Mouse (Mus musculus): ENCODE measurements at regions not wholly inside any gene's neighbourhood (a gene's known extent, or its start where the extent isn't known, plus 50 kb on each side); places are given as distances from the start of the nearest gene placed in this dataset.

DNA sequence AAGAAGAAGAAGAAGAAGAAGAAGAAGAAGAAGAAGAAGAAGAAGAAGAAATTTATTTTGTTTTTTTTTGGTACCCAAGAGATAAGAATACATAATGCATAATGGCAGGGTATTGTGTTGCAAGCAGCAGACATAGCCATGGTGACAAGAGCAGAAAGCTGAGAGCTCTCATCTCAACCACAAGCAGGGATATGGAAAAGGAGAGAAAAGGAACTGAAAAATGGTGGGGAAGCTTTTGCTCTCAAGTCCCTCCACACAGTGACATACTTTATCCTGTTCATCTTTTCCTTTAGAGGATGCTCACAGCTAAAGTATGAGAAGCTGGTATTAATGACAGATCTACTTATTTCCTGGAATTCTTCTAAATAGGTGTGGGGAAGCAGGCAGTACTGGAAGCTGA is 115.2 kb upstream of the Pik3r1 start:
- no peak for DNase-seq (ENCODE audit: low spot score in 2 of 2)

- no peak for DNase-seq (ENCODE audit: low spot score in 2 of 2)
Measured at GRCm38 (mm10) chr13:101884752-101885151, 116.7 kb upstream of the Pik3r1 start.

- DNase-seq (ENCODE audit: low spot score in 2 of 2): no peak
Measured at GRCm38 (mm10) chr13:101891473-101891872, 123.5 kb upstream of the Pik3r1 start.

DNA sequence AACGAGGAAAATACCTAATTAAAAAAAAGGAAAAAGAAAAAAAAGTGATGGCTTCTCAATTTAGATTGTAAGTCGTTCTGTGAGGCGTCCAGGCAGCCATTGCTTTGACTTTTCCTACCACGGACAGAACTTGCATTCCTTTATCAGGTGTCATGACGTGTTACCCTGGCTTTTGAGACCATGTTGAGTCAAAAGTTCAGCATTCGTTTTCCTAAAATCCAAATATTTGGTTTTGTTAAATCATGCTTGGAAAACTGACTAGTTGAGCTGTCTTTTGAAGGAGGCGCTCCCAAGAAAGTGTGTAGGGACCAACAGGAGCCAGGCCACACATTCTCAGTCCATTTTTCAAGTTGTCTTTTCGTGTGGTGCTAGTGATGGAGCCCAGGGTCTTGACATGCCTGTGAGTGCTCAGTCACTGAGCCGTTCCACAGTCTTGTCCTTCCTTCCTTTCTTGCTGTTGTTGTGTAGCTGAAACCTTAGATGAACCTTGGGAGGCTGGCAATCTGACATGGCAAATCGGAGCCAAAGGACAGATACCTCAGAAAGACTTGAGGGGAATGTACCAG is 125.1 kb upstream of the Pik3r1 start:
- DNase-seq (ENCODE audit: low spot score in 2 of 2): no peak

DNA sequence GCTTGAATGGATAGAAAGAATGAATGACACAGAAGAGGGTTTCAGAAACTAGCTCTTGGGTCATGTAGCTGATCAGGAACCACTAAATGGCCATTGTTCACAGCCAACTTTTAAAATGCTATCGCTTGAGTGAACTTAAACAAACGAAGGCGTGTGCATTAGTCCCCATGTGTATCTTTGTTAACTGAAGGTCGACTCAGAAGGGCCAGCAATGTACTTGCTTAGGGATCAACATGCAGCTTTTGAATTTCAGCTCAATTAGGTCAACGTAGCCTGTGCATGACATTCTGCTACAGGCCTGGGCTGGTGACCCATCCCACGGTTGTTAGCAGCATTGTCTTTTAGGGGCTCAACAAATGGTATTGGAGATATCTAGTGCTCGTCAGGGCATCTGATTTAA is 127.1 kb upstream of the Pik3r1 start:
- no peak for DNase-seq (ENCODE audit: low spot score in 2 of 2)

DNA sequence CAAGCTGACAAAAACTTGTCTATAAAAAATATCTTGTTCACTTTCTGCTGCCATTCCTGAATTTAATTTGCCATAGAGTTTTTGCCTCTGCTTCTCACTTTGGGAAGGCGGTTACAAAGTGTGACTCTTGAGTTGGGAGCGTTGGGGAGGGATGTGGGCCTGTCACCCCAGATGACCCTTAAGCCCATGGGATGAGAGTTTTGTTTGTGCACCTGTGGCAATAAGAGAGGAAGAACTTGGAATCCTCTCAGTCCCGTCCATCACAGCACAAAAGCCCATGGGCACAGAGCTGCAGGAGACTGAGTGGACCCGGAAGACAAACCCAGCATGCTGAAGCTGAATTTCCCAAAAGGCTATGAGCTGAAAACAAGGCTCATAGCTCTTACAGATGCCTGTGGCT is 127.7 kb upstream of the Pik3r1 start:
- DNase-seq (ENCODE audit: low spot score in 2 of 2): no peak

- DNase-seq (ENCODE audit: low spot score in 2 of 2): no peak
Measured at GRCm38 (mm10) chr13:101896946-101897345, 128.9 kb upstream of the Pik3r1 start.

DNA sequence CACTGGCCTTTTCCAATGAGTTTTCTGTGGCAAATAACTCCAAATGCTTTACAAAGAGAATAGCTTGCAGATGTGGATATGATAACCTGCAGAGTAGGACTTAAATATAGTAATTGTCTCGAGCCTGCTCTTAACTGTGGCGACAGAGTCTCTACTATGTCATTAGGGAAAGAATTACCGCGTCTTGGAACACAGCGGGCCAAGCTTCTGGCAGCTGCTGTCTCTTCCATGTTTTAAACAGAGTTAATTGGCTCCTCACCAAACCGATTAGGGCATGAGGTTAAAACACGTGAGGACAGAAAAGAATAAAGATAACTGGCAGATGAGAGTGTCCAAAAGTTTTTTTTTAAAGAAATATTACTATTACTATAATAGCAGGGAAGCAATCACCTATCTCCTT is 134.2 kb upstream of the Pik3r1 start:
- DNase-seq (ENCODE audit: low spot score in 2 of 2): no peak

GRCm38 (mm10) chr13:101905909-101906676 is 138.1 kb upstream of the Pik3r1 start:
- DNase-seq (ENCODE audit: low spot score in 2 of 2): peak; percentile 51 to 79

DNA sequence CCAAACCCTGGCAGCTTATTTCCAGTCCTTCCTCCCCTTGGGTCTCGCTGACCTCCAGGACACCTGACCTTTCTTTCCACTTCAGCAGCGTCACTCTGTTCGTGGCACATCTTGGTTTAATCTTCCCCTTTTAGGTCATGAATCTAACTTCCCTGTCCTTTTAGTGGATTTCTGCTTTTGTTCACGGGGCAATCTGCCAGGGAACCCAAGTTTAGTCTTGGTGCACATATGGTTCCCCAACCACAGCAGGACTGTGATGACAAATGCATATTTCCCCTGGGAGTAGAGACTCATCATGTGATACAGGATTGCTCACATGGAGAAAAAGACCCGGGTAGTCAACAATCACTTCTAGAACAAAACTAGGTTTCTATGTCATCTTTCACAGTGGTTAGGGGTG is 141.0 kb upstream of the Pik3r1 start:
- DNase-seq (ENCODE audit: low spot score in 2 of 2): peak; percentile 47 to 51

- DNase-seq (ENCODE audit: low spot score in 2 of 2): no peak
Measured at GRCm38 (mm10) chr13:101910687-101911086, 142.7 kb upstream of the Pik3r1 start.

GRCm38 (mm10) chr13:101914132-101914531 is 146.1 kb upstream of the Pik3r1 start:
- no peak for DNase-seq (ENCODE audit: low spot score in 2 of 2)

GRCm38 (mm10) chr13:101914691-101915541 is 146.9 kb upstream of the Pik3r1 start:
- DNase-seq (ENCODE audit: low spot score in 2 of 2): peak; percentile 47 to 78

GRCm38 (mm10) chr13:101915542-101915941 is 147.5 kb upstream of the Pik3r1 start:
- peak; percentile 45 to 67 for DNase-seq (ENCODE audit: low spot score in 2 of 2)

DNA sequence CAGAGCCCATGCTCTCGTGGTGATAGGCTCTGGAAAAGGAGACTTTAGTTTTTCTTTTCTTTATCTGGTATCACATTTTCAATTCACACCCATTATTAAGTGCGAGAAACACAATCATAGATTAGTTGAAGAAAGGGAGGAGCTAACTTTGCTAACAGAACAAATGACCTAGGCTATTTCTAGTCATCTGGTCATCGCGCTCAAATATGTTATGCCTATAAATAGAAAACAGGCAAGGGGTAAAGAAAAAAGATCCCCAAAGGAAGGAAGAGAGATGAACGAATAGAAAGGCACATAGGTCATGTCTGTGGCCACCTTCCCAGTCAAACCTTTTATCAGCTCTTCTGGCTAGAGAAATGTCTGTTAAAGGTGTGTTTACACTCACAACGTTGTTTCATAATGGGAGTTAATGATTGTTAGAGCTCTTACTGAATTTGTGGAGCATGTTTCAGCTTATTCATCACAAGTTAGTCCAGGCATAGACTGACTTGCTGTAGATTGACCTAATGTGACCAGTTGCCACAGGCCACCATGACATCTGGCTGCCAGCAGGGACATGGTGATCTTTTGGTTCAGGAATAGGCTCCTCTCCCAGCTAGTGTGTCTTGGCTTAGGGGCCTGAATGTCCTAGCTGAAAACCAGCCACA is 148.1 kb upstream of the Pik3r1 start:
- no peak for DNase-seq (ENCODE audit: low spot score in 2 of 2)

- no peak for DNase-seq (ENCODE audit: low spot score in 2 of 2)
Measured at GRCm38 (mm10) chr13:101916876-101917275, 148.9 kb upstream of the Pik3r1 start.

GRCm38 (mm10) chr13:101918185-101918584 is 150.2 kb upstream of the Pik3r1 start:
- no peak for DNase-seq (ENCODE audit: low spot score in 2 of 2)

DNA sequence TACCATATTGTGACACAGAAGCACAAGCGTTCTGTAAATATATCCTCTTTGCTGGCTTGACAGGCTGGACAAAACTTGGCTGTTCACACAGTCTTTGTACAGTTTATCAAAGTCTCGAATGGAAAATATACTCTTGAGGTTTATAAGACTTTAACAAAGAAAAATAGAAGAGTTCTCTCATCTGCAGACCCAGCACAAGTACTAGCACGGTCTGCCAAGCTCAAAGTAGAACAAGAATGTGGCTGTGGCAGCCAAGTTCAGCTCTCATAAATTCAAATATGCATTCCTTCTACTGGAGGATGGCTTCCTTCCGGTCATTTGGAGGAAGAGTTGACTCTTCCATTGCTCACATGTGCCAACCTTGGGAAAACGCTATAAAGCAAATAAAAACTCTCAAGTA is 151.2 kb upstream of the Pik3r1 start:
- no peak for DNase-seq (ENCODE audit: low spot score in 2 of 2)

GRCm38 (mm10) chr13:101920384-101920783 is 152.4 kb upstream of the Pik3r1 start:
- DNase-seq (ENCODE audit: low spot score in 2 of 2): no peak

DNA sequence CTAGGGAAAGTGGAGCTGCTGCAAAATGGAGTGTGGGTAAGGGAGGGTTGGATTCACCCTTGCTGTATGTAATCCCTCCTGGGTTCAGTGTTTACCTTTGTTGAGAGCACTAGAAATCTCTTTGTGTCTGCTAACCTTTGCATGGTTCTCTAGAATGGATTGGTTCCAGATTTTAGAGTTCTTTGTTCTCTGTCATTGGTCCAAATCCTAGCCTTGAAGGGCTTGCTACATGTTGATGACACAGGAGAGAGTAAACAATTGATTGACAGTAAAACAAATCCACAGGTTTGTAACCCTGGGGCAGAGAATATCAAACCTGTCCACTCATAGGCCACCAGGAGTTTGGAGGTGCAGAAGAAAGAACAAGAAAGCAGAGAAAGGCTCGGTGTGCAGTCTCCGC is 156.6 kb upstream of the Pik3r1 start:
- no peak for DNase-seq (ENCODE audit: low spot score in 2 of 2)

GRCm38 (mm10) chr13:101931264-101931663 is 163.2 kb upstream of the Pik3r1 start:
- no peak for DNase-seq (ENCODE audit: low spot score in 2 of 2)

DNA sequence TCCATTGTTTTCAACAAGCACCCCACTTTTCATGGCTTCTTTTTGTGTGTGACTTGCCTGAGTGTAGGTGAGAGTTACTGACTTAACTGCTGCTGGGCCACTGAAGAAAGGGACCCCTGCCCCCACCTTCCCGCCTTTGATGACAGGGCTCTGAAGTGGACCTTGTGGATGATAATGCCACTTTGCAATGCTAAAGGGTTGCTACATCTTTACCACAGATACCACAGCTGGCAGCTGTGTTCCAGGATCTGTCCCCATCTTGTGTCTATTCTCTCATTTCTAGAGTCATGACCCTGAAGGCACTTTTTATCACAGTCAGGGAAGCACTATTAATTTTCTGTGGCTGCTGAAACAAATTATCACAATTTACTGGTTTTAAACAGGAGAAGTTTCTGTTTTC is 163.9 kb upstream of the Pik3r1 start:
- DNase-seq (ENCODE audit: low spot score in 2 of 2): no peak
